Mouse (Mus musculus) c-Kit-positive CD71-positive TER-119-negative erythroid progenitor cells, embryonic 14.5 days (primary cell): ENCODE data around the gene Rapgef1.

Source experiments
- DNase-seq: peaks from one replicate; pipeline ENCODE4 v3.0.0-alpha.2; 2013; ENCODE audit warnings: low read depth

Rapgef1 gene

DNA sequence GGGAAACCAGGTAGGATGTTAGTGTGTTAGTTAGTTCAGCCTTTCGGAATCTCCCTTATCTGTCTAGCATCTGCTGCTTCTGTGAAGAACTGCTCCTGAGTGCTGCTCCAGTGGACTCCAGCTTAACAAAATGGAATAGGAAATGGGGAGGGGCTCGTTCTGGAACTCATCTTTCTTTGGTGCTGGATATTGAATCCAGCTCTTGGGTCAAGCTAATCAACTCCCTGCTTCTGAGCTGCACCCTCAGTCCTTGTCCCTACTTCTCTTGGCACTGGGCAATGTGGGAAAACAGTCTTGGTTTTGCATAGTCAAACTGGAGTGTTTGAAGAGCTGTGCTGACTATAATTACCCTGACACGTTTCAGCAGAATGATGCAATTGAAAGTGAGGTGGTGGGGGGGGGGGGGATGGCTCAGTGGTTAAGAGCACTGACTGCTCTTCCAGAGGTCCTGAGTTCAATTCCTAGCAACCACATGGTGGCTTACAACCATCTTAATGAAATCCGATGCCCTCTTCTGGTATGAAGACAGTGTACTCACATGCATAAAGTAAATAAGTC, 25.6 kb downstream of the Rapgef1 start:
- no peak for DNase-seq

- no peak for DNase-seq
Measured at GRCm38 (mm10) chr2:29646613-29647012, 27.1 kb downstream of the Rapgef1 start.

DNA sequence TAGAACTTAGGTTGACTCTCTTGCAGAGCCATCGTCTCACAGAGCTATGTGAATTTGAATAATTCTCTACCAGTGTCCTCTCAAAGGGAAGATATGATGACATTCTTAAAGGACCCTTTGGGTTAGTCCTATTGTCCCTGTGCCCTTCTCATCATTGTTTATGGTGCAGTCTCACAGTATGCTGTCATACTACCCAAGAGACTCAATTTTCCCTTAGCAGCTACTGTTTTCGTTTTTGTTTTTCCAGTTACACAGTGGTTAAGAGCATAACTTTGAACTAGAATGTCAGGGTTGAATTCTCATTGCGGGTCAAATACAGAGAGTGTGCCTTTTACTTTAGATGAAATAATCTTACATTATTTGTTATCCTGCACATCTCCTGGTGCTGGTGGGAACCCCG, 27.6 kb downstream of the Rapgef1 start:
- DNase-seq, result no peak

DNA sequence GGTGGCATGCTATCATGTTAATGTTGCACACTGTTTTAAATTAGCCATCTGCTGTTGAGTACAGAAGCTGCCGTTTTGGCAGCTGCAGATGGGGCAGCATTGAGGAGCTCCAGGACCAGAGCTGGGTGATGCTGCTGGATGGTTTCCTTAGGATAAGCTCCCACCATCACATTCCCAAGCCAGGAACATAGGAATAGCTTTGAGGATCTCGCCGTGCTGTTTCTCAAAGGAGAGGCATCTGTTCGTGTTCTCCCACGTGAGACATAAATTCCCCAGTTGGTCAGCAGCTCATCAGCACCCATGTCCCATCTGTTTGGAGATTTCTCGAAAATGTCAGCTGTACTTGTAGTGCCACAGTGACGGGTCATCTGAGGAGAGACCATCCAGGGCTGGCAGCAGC, 28.3 kb downstream of the Rapgef1 start:
- DNase-seq, result no peak

DNA sequence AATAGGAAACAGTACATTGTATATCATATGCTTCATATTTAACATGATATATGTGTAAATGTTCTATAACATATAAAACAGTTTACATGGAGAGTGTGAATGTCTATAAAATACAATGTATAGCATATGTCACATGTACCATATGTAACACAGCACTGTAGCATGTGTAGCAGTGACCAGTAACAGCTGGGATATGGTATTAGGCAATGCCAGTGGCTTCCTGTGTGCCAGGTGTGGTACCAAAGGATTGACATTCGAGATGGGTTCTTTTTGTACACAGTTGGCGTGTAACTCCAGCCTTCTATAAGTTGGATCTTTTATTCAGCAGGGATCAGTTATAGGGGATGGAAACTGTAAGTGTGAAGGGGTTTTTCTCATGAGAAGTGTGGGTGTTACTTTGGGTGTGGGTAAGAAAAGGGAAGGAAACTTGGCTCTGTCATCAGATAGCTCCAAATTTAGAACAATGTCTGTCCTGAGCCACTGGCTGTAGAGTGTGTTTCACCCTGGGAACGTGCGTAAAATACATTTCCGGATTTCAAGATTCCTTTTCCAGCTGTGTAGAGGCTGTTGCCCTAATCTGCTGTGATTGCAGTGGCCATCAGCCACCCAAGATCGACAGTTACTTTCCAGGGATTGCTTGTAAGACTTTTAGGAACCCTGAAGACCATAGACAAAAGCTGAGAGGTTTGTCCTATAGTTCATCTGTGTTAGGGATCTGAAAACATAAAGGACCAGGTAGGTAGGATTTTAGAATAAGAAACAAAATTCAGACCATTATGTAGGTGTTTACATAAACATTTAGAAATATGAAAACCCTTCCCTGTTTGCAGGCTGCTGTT, 29.7 kb downstream of the Rapgef1 start:
- DNase-seq, result no peak

DNA sequence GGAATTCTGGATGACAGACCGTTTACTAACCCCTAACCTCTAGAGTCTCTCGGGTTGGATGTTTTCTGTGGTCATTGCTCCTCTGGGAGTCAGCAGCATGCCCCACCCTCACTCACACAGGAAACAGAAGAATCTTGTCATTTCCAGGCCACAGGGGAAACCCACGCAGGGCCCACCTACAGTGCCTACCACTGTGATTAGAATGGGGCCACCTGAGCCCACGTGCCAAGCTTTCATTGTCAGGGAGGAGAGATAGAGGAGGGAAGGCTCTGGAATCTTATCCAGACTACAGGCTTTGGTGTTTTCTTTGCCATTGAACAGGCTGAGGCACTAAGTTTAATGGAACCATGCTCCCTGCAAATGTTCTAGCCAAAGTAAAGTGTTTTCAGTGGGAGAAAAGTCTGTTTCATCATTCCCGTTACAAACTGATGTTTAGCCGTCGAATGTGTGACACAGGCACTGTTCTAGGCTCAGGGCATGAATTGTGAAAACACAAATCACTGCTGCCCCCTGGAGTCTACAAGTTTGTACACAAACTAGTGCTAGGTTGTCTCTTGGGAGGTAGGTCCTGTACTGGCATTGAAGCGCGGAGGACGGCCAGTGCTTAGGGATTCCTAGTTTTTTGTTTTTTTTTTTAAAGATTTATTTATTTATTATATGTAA, 30.4 kb downstream of the Rapgef1 start:
- DNase-seq, result no peak

DNA sequence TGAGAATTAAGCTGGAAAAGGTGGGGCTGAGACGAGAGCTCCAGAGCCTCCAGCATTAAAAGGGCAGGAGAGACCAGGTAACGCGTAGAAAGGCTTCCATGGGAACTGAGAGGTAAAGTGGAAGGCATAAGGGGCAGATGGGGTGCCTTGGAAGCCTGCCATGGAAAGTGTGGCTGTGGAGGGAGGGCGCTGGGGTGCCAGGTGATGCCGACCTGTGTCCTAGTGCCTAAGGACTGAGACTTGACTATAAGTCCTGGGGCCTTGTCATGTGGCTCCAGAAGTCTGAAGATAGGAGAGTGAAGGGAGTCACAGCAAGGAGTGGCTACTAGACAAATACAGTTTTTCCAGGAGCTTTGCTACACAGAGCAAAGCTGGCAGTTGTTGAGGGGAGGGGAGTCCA, 32.4 kb downstream of the Rapgef1 start:
- no peak for DNase-seq

GRCm38 (mm10) chr2:29655433-29655832, 35.9 kb downstream of the Rapgef1 start:
- DNase-seq, result no peak

DNA sequence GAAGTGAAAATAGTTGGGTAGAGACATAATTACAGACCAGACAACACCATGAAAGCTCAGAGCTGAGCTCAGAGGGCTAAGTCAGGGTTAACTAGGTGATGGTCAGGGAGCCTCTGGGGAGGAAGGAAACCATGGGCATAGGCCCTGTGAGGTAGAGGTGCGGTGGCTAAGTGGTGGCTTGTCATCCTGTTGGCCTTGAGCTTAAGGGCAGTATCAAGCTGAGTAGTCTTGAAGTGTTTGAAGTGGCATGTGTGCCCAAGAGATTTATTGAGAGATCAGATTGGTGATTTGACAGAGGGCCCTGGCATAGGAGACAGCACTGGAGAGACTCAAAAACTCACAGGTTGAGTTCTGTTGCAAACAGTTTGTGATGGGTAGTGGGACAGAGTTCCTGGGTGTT, 36.6 kb downstream of the Rapgef1 start:
- no peak for DNase-seq

- DNase-seq, result no peak
Measured at GRCm38 (mm10) chr2:29657089-29657488, 37.6 kb downstream of the Rapgef1 start.

DNA sequence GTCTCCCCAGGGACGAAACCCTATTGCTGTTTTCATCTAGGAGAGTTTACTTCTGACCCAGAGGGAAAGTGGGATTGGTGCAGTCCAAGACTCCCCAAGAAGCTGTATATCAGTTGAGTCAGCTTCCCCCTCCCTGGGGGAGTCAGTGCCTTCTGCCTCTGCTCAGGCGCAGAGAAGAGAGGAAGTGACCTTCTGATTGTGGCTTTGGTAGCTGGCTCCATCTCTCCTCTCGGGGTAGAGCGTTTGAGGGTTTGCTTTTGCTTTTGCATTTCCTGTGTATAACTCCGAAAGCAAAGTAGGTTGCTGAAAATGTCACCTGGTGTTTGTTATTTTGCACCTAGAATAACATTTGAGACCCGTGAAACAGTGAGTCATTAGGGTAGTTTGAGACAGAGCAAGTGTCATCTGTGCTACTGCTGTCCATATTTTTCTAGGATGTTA, 42.3 kb downstream of the Rapgef1 start:
- DNase-seq, result no peak

GRCm38 (mm10) chr2:29663260-29663877, 43.8 kb downstream of the Rapgef1 start:
- DNase-seq, result no peak

DNA sequence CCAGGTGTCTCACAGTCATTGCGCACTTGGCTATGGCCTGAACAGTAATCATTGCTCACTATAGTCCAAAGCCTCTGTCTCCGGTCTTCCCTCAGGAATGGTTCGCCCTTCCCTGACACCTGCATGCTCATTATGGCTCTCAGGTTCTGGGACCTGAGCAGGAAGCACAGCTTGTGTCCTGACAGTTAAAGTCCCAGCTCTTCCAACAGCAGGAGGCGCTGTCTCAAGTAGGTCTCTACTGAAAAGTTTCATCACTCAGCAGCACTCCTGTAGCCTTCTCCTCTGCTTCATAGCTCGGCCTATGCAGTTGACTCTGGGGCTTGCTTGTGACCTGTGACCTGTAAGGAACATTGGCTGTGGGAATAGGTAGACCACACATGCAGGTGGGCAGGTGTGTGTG, 45.9 kb downstream of the Rapgef1 start:
- DNase-seq, result no peak

- DNase-seq, result no peak
Measured at GRCm38 (mm10) chr2:29666589-29666988, 47.1 kb downstream of the Rapgef1 start.

GRCm38 (mm10) chr2:29667109-29667508, 47.6 kb downstream of the Rapgef1 start:
- no peak for DNase-seq

GRCm38 (mm10) chr2:29668011-29668691, 48.6 kb downstream of the Rapgef1 start:
- no peak for DNase-seq

DNA sequence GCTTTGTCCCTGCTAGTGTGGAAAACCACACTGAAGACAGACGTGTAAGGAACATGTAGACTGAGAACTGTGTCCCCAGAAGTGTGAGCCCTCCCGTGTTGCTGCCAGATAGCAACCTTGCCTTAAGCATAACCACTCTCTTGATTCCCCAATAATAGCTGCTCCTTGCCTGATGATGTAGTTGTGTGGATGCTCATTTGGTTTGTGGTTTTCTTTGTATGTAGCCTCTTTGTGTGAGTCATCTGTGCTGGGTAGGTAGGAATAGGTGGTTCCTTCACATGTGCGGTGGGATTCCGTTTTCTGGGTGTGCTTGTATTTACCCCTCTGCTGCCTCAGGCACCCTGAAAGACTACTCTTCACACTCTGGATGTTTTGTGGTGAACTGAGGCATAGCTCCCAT, 49.4 kb downstream of the Rapgef1 start:
- DNase-seq, result no peak

- DNase-seq, result no peak
Measured at GRCm38 (mm10) chr2:29669711-29670110, 50.2 kb downstream of the Rapgef1 start.

DNA sequence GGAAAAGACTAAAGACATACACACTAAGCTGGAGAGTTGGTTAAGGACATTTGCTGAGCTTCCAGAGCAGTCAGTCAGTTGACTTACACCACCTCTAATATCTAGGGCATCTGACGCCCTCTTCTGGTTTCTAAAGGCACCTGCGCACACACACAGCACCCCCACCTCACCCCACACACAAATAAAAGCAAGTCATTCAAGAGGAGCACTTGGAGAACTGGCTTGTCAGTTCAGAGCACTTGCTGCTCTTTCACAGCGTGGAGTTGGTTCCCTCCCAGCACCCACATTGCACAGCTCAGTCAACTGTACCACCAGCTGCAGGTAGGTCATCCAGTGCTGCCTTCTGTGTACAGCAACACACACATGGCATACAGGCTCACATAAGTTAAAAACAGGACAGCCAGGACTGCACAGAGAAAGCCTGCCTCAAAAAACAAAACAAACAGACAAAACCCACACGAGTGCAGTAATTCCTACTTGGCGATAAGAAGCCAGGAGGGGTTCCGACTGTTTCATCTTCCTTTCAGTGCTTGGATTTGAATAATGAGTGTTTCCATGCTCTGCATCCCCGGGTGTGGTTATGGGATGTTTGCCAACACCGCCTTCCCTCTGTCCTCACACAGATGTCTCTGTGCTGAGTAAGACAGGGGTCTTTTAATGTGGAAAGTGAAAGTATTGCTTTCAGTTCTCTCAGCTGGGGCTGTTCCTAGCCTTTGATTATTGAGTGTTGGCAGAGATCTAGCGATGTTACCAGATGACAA, 50.9 kb downstream of the Rapgef1 start:
- DNase-seq, result peak; percentile 36

DNA sequence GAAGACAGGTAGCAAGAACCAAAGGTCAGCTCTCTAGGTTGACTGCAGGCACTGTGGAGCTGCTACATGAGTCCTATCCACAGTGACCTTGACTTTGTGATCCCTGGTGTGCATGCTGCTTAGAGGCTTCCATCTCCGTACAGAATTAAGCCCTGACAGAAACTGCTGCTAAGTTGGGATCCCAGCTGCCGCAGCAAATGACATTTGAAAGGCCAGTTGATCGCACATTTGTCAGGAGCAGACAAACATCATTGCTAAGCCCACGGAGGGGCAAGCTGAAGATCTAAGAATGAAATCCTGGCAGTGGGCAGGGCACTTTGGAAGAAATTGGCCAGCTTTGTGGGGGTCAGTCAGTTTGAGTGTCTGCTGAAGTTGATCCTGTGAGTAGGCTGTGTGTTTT, 51.9 kb downstream of the Rapgef1 start:
- no peak for DNase-seq

- DNase-seq, result no peak
Measured at GRCm38 (mm10) chr2:29671856-29672255, 52.3 kb downstream of the Rapgef1 start.
